Mouse (Mus musculus): ENCODE measurements around the gene Cd59b.
A peak's percentile ranks its signal among the peaks of the same experiment; 100 is the strongest.

DNA sequence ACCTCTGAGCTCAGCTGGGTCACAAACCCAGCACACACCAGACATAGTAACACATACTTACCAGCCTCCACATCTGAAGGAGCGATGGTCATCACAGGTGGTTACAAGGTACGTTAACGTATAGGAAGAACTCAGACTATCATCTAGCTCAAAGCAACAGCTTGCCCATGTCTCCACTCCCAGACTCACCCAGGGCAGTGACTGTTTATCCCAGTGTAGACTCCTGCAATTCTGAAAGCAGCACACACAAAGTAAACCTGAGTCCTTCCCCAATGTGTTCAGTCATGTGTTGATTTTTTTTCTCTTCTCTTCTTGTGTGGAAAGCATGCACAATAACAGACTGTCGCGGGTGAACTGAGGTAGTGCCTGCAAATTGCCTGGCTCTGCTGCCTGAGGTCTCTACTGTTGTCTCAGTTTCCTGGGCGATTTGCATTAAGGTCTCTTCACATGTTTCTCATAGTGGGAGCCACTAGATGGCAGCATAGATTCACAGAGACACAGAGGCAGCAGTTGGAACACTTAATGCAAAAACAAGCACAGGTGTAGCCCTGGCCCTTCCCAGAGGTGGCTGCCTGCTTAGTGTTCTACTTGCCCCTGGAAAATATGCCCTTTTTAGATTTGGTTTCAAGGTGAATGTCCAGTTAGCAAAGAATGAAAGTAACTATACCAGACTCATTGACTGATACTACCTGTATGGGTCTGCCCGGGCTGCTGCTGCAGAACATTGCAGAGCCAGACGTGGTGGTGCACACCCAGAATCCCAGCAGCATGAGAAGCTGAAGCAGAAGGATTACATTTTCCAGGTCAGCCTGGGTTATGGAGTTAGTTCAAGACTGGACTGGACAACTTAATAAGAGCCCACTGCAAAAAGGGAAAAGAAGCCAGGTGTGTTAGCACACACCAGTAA is 64.8 kb downstream of the Cd59b start:
- TF ChIP-seq CTCF (IDR thresholded peaks at IDR 0.05; ENCODE audit: insufficient read depth, low read length) (peak; percentile 58), POLR2A (IDR thresholded peaks at IDR 0.05; ENCODE audit: borderline replicate concordance, extremely low read depth, low read depth, low read length) (no peak)

All from lung, adult 2 months (tissue).